Mouse (Mus musculus) neural tube, embryonic 11.5 days (tissue): Measurements from ENCODE around the gene Clec2l. TPM values are rescaled to one million over a fixed set of nuclear protein-coding genes. Genes with fewer than 3 reads are reported as not detected.

Source experiments
- ATAC-seq: fragments of 200-750 bp; cut with Nextera tagmentation; 2 replicates; pipeline ENCODE4 v1.8.0; 2017; ENCODE audit warnings: moderate number of reproducible peaks, mild to moderate bottlenecking, moderate TSS enrichment, moderate library complexity; ENCODE audit not compliant: insufficient read depth, low FRiP score, low TSS enrichment
- DNase-seq: peaks from one replicate; pipeline ENCODE4 v3.0.0-alpha.2; 2015; ENCODE audit warnings: low spot score
- H3K27ac ChIP-seq: fragments of 300-500 bp; sonication (generic); 2 replicates; pipeline ENCODE4 v1.5.1; 2014; ENCODE audit warnings: low read depth, mild to moderate bottlenecking, low read length
- H3K27me3 ChIP-seq: fragments of 300-500 bp; sonication (generic); 2 replicates; pipeline ENCODE4 v1.6.1; 2014; ENCODE audit warnings: mild to moderate bottlenecking, low read length, mixed read lengths; ENCODE audit not compliant: control insufficient read depth, insufficient read depth
- H3K36me3 ChIP-seq: fragments of 300-500 bp; sonication (generic); 2 replicates; pipeline ENCODE4 v1.6.1; 2014; ENCODE audit warnings: mild to moderate bottlenecking, low read length, moderate library complexity, mixed read lengths; ENCODE audit not compliant: control insufficient read depth, insufficient read depth
- H3K4me1 ChIP-seq: fragments of 300-500 bp; sonication (generic); 2 replicates; pipeline ENCODE4 v1.6.1; 2014; ENCODE audit warnings: low read length, mixed read lengths; ENCODE audit not compliant: control insufficient read depth, insufficient read depth
- H3K4me2 ChIP-seq: fragments of 300-500 bp; sonication (generic); 2 replicates; pipeline ENCODE4 v1.6.1; 2014; ENCODE audit warnings: low read depth, mild to moderate bottlenecking, moderate library complexity
- H3K4me3 ChIP-seq: fragments of 300-500 bp; sonication (generic); 2 replicates; pipeline ENCODE4 v1.5.1; 2014; ENCODE audit warnings: low read depth, low read length
- H3K9ac ChIP-seq: fragments of 300-500 bp; sonication (generic); 2 replicates; pipeline ENCODE4 v1.6.1; 2014; ENCODE audit warnings: mild to moderate bottlenecking, low read length
- H3K9me3 ChIP-seq: fragments of 300-500 bp; sonication (generic); 2 replicates; pipeline ENCODE4 v1.6.1; 2016; ENCODE audit warnings: low read length; ENCODE audit not compliant: control insufficient read depth
- WGBS: fragments of 180-500 bp; shearing (Covaris S2); extraction: QIAGEN DNeasy Blood & Tissue Kit; methylation state at CpG from one replicate; pipeline ENCODE4 v1.1.7; 2014; 5-methylcytosine and 5-hydroxymethylcytosine counted together
- polyA plus RNA-seq: library from polyadenylated mRNA; unstranded; fragments of >200 nt; fragmentation: Nextera tagmentation; extraction: Ambion mirVana; gene quantifications from 2 replicates; pipeline ENCODE4 v1.2.1, GENCODE M21; 2014

Gene Clec2l
- 4.7 and 6.5 TPM in 2 replicates for polyA plus RNA-seq

DNA sequence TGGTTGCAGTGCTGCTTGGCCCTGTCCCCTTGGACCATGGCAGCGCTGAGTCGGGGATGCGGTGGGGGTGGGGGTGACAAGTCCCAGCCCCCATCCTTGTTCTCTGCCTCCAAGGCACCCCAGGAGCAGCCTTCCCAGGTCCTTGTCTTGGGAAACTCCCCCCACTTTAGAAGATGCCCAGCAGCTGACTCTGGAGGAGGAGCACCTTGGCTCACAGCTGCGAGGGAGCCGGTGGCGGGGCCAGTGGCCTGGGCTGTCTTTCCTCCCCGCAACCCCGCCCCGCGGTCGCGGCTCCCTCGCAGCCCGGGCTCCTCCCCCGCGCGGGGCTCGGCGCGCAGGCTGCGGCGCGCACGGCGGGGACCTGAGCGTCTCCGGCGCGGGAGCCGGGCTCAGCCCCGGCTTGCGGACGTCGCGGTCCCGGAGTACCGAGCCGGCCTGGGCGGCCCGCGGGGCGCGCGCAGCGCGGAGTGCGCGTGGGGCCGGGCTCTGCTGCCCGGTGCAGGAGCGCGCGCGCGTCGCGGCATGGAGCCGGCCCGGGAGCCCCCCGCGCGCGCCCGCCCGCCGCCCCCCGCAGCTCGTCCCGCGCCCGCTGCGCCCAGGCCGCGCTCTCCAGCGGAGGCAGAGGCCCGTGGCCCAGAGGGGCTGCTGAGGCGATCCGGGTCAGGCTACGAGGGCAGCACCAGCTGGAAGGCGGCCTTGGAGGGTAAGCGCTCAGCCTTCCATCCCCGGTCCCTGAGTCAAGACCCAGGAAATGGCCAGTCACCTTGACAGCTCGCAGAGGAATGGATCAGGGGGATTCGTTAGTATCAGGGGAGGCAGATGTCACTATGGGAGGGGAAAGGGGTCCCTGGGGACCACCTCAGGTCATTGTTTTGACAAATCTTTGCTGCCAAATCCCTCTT lies at the start of gene Clec2l:
Clec2l (plus strand) TSS at position 356 of the 902 bp plus-strand sequence.
- H3K9me3 ChIP-seq, result no peaks in the 10 kb centered on the region
- no peaks in the 10 kb centered on the region for H3K4me1 ChIP-seq
- DNase-seq (peak; percentile 65), ATAC-seq (peak; percentile 84)
- no peaks in the 10 kb centered on the region for H3K36me3 ChIP-seq
- H3K27me3 ChIP-seq, result peaks cover 7% of the 10 kb centered on the region; the same call in 1 of the 2 replicates
- H3K9ac ChIP-seq, result peak within 1 kb of the TSS; percentile 61
- peak within 1 kb of the TSS; percentile 92 for H3K4me2 ChIP-seq
- WGBS, result 1% methylated on average over 50 of the region's 84 CpGs
- peak within 1 kb of the TSS; percentile 34; the same call in 1 of the 2 replicates for H3K27ac ChIP-seq
- H3K4me3 ChIP-seq, result peak within 1 kb of the TSS; percentile 60

DNA sequence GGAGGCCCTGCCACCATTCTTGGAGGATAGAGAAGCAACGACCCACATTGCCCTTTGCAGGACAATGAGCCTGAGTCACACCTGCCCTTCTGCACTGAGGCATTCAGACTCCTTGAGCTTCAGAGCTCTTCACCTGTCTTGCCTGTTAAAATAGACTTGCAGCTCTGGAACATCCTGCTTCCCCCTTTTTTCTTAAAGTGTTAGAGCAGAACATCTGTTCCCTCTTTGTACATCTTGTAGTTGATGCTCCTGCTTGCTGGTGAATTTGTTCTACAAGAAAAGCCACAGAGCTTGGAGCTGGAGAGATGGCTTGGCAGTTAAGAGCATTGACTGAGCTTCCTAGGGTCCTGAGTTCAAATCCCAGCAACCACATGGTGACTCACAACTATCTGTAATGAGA lies 40.5 kb upstream of the Clec2l start:
- ATAC-seq, result no peak
- no peak overlapping the region for H3K4me2 ChIP-seq
- no peak overlapping the region for H3K4me3 ChIP-seq
- no peaks in the 10 kb centered on the region for H3K9me3 ChIP-seq
- WGBS, result 86% methylated on average over 1 of the region's 1 CpGs
- no peaks in the 10 kb centered on the region for H3K27me3 ChIP-seq
- H3K9ac ChIP-seq, result no peak overlapping the region
- no peak for DNase-seq
- H3K4me1 ChIP-seq, result no peaks in the 10 kb centered on the region
- no peak overlapping the region for H3K27ac ChIP-seq
- peaks cover 10% of the 10 kb centered on the region for H3K36me3 ChIP-seq

DNA sequence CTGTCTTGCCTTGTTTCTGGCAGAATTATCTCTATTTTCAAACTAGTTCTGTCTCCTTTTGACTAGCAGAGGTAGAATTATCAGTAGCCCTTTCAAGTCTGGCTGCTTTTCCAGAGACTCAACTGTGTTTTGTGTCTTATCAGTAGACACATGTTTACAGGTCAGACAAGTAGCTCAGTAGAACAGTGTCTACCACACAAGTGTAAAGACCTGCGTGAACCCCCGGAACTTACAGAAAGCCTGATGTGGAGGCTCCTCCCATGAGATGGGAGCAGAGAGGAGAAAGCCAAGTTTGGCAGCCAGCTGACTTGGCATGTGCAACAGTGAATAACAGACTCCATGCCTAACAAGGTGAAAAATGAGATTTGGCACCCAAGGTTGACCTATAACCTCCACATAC lies 39.4 kb upstream of the Clec2l start:
- H3K27ac ChIP-seq, result no peak overlapping the region
- no peaks in the 10 kb centered on the region for H3K27me3 ChIP-seq
- no peaks in the 10 kb centered on the region for H3K9me3 ChIP-seq
- 90% methylated on average over 2 of the region's 2 CpGs for WGBS
- H3K4me2 ChIP-seq, result no peak overlapping the region
- ATAC-seq, result no peak
- no peak for DNase-seq
- H3K9ac ChIP-seq, result no peak overlapping the region
- no peaks in the 10 kb centered on the region for H3K4me1 ChIP-seq
- H3K36me3 ChIP-seq, result peaks cover 4% of the 10 kb centered on the region
- H3K4me3 ChIP-seq, result no peak overlapping the region

DNA sequence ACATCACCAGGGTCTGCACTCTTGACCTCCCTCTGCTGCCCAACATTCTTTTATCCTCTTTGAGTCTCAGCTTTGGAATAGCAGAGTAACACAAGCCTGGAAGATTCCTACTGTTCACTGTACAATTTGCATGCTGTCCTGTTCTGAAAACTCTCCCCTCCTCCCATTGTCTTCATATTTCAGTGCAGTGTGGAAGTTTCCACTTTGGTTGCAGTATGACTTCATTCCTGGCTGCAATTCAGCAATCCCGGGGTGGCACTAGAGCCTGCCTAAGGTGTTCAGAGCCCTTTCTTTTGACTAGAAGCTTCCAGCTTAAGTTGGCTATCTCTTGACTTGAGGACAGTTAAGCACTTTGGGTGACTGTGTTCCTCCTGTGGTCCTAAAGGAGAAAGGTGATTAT lies 38.4 kb upstream of the Clec2l start:
- no peak overlapping the region for H3K4me2 ChIP-seq
- H3K9me3 ChIP-seq, result no peaks in the 10 kb centered on the region
- H3K4me3 ChIP-seq, result no peak overlapping the region
- H3K27me3 ChIP-seq, result no peaks in the 10 kb centered on the region
- no peaks in the 10 kb centered on the region for H3K4me1 ChIP-seq
- ATAC-seq (no peak), DNase-seq (no peak)
- no peak overlapping the region for H3K9ac ChIP-seq
- 85% methylated on average over 1 of the region's 1 CpGs for WGBS
- H3K36me3 ChIP-seq, result peaks cover 4% of the 10 kb centered on the region; the same call in 1 of the 2 replicates
- no peak overlapping the region for H3K27ac ChIP-seq

DNA sequence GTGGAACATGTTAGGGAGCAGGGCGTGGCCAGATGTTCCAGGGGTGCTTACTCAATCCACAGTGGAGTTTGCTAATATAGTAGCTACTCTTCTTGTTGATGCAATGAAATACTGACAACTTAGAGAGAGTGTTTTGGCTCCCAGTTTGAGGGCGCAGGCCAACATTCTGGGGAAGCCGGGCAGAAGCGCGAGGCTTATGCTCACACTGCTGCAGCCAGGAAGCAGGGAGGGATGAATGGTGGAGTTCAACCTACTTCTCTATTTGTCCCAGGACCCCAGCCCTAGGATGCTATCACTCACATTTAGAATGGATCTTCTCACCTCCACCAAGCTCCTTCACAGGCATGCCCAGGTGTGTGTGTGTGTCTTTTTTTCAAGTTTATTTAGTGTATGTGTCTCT lies 36.8 kb upstream of the Clec2l start:
- no peaks in the 10 kb centered on the region for H3K36me3 ChIP-seq
- no peaks in the 10 kb centered on the region for H3K4me1 ChIP-seq
- H3K27me3 ChIP-seq, result no peaks in the 10 kb centered on the region
- no peak overlapping the region for H3K27ac ChIP-seq
- no peak overlapping the region for H3K9ac ChIP-seq
- H3K4me2 ChIP-seq, result no peak overlapping the region
- no peaks in the 10 kb centered on the region for H3K9me3 ChIP-seq
- WGBS, result 97% methylated on average over 5 of the region's 5 CpGs
- DNase-seq (no peak), ATAC-seq (no peak)
- H3K4me3 ChIP-seq, result no peak overlapping the region

DNA sequence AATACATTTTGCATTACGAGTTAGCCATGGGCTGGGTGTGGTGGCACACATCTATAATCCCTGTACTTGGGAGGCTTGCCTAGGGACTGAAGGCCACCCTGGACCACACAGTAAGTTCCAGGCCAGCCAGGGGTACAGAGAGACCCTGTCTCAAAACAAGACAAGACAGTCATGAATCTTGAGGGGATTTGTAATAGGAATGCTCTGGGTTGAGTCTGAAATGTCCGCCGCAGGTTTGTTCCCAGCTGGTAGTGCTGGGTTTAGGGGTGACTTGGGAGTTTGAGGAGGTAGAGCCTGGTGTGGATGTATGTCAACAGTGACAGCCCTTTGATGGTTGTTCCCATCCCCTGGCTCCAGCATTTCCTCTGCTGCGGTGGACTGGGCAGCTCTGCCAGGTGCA lies 35.8 kb upstream of the Clec2l start:
- DNase-seq, result no peak
- no peaks in the 10 kb centered on the region for H3K36me3 ChIP-seq
- H3K27ac ChIP-seq, result no peak overlapping the region
- ATAC-seq, result no peak
- H3K9me3 ChIP-seq, result no peaks in the 10 kb centered on the region
- no peak overlapping the region for H3K4me2 ChIP-seq
- 93% methylated on average over 4 of the region's 4 CpGs for WGBS
- no peaks in the 10 kb centered on the region for H3K27me3 ChIP-seq
- H3K9ac ChIP-seq, result no peak overlapping the region
- no peak overlapping the region for H3K4me3 ChIP-seq
- H3K4me1 ChIP-seq, result no peaks in the 10 kb centered on the region

DNA sequence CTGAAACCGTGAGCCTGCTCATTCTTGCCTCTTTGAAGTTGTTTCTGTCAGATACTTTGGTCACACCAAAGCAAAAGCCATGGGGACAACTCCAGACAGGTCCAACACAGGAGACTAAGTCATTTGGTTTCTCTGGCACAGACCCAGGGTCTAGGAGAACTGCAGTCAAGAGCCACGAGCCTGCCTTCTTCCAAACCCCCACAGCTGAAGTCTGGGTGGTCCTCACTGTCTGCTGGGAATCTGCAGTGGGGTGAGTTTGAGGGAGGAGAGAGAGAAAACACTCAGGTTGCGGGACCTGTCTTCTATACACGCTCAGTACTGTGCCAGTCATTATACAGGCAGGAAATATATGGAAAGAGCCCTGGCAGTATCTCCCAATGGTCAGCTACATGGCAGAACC lies 35.4 kb upstream of the Clec2l start:
- Histone ChIP-seq H3K4me2 (no peak overlapping the region), H3K4me3 (no peak overlapping the region), H3K27ac (no peak overlapping the region), H3K4me1 (no peaks in the 10 kb centered on the region), H3K36me3 (no peaks in the 10 kb centered on the region), H3K27me3 (no peaks in the 10 kb centered on the region), H3K9ac (no peak overlapping the region), H3K9me3 (no peaks in the 10 kb centered on the region)
- DNase-seq (no peak), ATAC-seq (no peak)
- 83% methylated on average over 4 of the region's 4 CpGs for WGBS

DNA sequence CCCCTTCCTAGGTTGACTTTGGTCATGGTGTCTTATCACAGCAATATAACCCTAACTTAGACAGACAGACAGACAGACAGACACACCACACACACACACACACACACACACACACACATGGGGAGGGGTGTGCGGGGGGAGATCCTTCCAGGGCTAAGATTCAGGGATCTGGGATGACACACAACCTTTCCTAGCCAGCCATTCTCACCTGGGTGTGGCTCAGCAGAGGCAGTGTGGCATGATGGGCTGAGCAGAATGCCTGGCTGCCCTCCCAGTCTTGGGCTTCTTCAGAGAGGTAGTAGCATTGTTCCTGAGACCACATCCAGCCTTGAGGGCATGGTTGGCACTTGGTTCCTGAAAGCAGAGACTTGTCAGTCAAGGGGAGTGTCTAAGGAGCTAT lies 33.3 kb upstream of the Clec2l start:
- no peaks in the 10 kb centered on the region for H3K4me1 ChIP-seq
- H3K4me2 ChIP-seq, result no peak overlapping the region
- no peak overlapping the region for H3K4me3 ChIP-seq
- H3K9me3 ChIP-seq, result no peaks in the 10 kb centered on the region
- H3K27ac ChIP-seq, result no peak overlapping the region
- 100% methylated on average over 1 of the region's 1 CpGs for WGBS
- no peaks in the 10 kb centered on the region for H3K36me3 ChIP-seq
- ATAC-seq (no peak), DNase-seq (no peak)
- H3K27me3 ChIP-seq, result peaks cover 8% of the 10 kb centered on the region
- H3K9ac ChIP-seq, result no peak overlapping the region

DNA sequence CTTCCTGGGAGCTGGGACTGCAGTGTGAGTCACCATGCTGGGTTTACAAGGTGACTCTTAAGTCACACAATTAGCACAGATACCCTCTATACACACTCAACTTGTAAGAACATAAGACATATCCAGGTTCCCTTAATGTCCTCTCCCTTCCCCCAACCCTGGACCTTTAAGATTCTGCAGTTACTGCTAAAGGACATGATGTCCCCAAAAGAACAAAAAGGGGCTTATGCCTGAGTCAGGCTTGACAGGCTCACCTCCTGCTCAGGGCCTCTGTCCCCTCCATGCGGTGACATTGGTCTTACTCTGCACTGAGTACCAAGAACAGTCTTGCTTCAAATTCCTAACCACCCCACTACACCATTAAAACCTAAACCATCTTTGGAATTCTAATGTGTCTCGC lies 30.0 kb upstream of the Clec2l start:
- Histone ChIP-seq H3K4me2 (no peak overlapping the region), H3K36me3 (no peaks in the 10 kb centered on the region), H3K4me1 (peaks cover 16% of the 10 kb centered on the region), H3K9ac (no peak overlapping the region), H3K9me3 (no peaks in the 10 kb centered on the region), H3K27ac (no peak overlapping the region), H3K4me3 (no peak overlapping the region), H3K27me3 (peaks cover 39% of the 10 kb centered on the region)
- 83% methylated on average over 2 of the region's 2 CpGs for WGBS
- ATAC-seq (no peak), DNase-seq (no peak)
